Mouse (Mus musculus) activated CD4-positive, CD25-positive, alpha-beta regulatory T cell, adult 9 weeks (primary cell): ENCODE measurements around the gene H1fnt. TPM values are rescaled to one million over a fixed set of nuclear protein-coding genes. Genes with fewer than 3 reads are reported as not detected.

Experiments
- polyA plus RNA-seq: library from polyadenylated mRNA; unstranded; fragments of 100-300 nt; shearing (Covaris generic); gene quantifications from one replicate; pipeline ENCODE4 v1.2.1, GENCODE M21; 2017

H1fnt gene
- polyA plus RNA-seq = not detected

DNA sequence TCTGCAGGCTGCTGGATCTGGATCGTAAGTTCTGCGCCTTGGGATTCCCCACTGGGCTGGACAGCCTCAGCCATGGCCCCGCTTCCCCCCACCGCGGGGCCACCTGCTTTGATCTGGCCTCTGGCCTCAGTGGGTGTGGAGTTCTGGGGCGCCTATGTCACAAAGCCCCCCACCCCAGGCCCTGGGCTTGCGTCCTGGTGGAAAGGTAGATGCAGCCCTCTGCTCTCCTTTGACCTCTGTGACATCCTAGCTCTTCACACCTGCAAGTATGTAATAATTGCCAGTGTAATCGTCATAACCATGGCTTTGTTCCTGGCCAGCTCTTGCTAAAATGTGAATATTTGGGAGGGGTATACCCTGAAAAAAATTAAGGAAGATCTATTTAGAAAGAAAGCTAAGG, at the start of gene H1fnt:
H1fnt (minus strand) TSS at position 101 of the 400 bp plus-strand sequence.

DNA sequence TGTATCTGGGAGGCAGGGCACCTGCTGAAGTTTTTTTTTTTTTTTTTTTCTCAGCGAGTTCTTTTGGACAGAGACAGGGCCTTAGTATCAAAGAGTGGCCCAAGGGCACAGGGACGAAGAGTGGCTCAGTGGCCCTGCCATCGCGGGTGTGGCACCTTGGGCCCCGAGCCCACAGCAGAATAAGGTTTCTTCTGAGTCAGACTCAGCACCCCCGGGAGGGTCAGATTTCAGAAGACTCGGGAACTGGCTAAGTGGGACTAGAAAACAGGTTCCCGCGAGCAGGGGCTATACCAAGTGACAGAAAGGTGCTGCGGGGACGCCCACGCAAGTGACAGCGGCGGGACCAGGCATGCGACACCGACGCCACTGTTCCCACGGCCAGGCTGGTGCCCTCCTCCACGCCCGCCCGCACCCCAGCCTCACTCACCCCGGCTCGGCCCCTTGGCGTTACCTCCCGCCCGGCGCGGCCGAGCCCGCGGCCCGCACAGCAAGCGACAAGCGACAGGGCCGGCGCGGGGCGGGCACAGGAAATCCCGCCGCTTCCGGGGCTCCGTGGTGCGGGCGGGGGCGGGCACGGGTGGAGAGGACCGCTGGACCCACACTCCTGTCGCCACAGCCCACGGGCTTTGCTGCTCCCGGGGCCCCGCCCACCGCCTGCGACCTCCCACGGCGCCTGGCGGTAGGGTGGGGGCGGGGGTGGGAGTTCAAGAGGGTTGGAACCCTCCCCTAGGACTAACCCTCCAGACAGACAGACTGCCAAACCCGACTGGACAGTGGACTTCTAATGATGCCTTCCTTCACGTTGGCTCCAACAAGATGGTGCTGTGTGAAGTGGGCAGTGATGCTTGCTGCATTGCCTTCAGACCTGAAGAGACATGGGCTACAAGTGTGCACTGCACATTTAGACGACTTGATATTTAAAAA, 38.8 kb upstream of the H1fnt start, which contains the start of gene Zfp641:
Zfp641 (minus strand) TSS at position 534 of the 924 bp plus-strand sequence.

DNA sequence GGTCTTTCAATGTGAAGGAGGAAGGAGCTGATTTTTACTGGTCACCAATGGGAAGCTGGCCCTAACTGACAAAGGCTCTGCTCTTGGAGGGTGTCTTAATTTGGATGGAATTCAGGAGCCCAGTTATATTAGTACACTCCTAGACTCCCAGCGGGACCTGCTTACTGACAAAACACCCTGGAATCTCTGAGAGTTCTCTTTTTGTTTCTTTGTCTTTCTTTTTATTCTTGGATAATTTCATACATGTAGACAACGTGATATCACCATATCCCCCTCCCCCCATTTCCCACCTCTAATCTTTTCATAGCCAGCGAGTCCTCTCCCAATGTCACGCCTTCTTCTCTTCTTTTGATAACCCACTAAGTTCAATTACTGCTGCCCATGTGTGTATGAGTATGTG, 22.7 kb downstream of the H1fnt start, which contains the start of gene Olfr286:
Olfr286 (minus strand) TSS at position 101 of the 400 bp plus-strand sequence.

DNA sequence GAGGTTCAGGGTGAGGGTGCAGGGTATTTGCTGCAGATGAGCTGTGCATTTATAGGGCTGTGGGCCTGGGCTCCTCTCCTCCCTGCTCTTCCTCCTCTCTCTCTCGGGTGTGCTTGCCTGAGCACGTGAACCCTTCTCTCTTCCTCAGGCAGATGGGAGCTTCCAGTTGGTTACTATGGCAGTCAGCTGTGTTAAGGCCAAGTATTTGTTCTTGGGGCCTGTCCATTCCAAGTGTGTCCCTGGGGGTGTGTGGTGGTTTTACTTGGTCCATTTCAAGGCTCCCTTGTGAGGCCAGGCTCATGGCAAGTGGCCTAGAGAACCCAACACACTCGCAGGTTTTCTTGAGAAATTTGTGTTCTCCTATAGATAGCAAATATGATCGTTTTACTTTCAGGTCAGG, 36.2 kb downstream of the H1fnt start, which contains the start of the genes Gm44579 and Olfr287:
Gm44579 (minus strand) TSS at position 101 of the 400 bp plus-strand sequence.
Olfr287 (minus strand) TSS at position 180 of the 400 bp plus-strand sequence.

Other genes with a start within 250 kb of the H1fnt start
- 13.4 TPM for gene Pfkm, start 164.7 kb downstream of the H1fnt start, polyA plus RNA-seq
- gene Senp1, start 163.5 kb downstream of the H1fnt start, polyA plus RNA-seq = 57.4 TPM
- gene Asb8, start 91.7 kb downstream of the H1fnt start, polyA plus RNA-seq = 47.8 TPM
- gene Ccdc184, start 90.1 kb downstream of the H1fnt start, polyA plus RNA-seq = 0.21 TPM
- gene Olfr288, start 61.8 kb downstream of the H1fnt start, polyA plus RNA-seq = not detected
- gene Gm44579, start 36.3 kb downstream of the H1fnt start, polyA plus RNA-seq = not detected
- not detected for gene Olfr287, start 36.2 kb downstream of the H1fnt start, polyA plus RNA-seq
- not detected for gene Olfr286, start 22.8 kb downstream of the H1fnt start, polyA plus RNA-seq
- not detected for gene Zfp641, start 38.9 kb upstream of the H1fnt start, polyA plus RNA-seq
- not detected for gene Olfr285, start 60.1 kb upstream of the H1fnt start, polyA plus RNA-seq
- not detected for gene Olfr284, start 83.7 kb upstream of the H1fnt start, polyA plus RNA-seq
- not detected for gene Olfr283, start 123.7 kb upstream of the H1fnt start, polyA plus RNA-seq
- gene Olfr282, start 173.9 kb upstream of the H1fnt start, polyA plus RNA-seq = not detected
- not detected for gene Olfr281, start 195.3 kb upstream of the H1fnt start, polyA plus RNA-seq
- not detected for gene OR5BS1P, start 212.6 kb upstream of the H1fnt start, polyA plus RNA-seq
- not detected for gene Lalba, start 225.4 kb upstream of the H1fnt start, polyA plus RNA-seq
- 0.06 TPM for gene Olfr279, start 235.1 kb upstream of the H1fnt start, polyA plus RNA-seq